Comparison of ENCODE assay signal across 19 mouse cellular contexts in genomic region chr13:57806301-57806700, GRCm38 (mm10).
DNase-seq lines count a peak whose midpoint lies in the region; ATAC-seq and TF ChIP-seq lines count a peak whose summit lies in the region.
"Had no signal": no experiment of that assay in that cellular context is flagged by ENCODE, and none has a peak within 500 bp of the region (broad histone marks: within the 10 kb centered on the region; RNA-seq: fewer than 3 reads in every experiment).

No protein-coding gene starts in this region.

- H3K9me3 ChIP-seq in kidney, embryonic 16.5 days (ENCODE audit: low read length) = no peaks in the 10 kb centered on the region
- H3K9me3 ChIP-seq: embryonic facial prominence, embryonic 15.5 days; forebrain, embryonic 10.5 days; limb, embryonic 10.5 days; liver, embryonic 12.5 days had no signal

- no peak overlapping the region for H3K4me2 ChIP-seq in kidney, embryonic 16.5 days (replicated peaks; ENCODE audit: low read depth, low read length)
- H3K4me2 ChIP-seq: embryonic facial prominence, embryonic 15.5 days; liver, embryonic 12.5 days; lung, embryonic 14.5 days had no signal

- H3K9ac ChIP-seq in kidney, embryonic 16.5 days (replicated peaks; ENCODE audit: low read length) = no peak overlapping the region
- H3K9ac ChIP-seq: embryonic facial prominence, embryonic 15.5 days; liver, embryonic 12.5 days; lung, embryonic 14.5 days had no signal

- H3K36me3 ChIP-seq in kidney, embryonic 16.5 days (ENCODE audit: insufficient read depth, low read length) = no peaks in the 10 kb centered on the region
- H3K36me3 ChIP-seq: embryonic facial prominence, embryonic 15.5 days; forebrain, embryonic 10.5 days; limb, embryonic 10.5 days; liver, embryonic 12.5 days had no signal

- no peak overlapping the region for H3K4me3 ChIP-seq in kidney, embryonic 16.5 days (ENCODE audit: low read length)
- H3K4me3 ChIP-seq: embryonic facial prominence, embryonic 15.5 days; forebrain, embryonic 10.5 days; limb, embryonic 10.5 days; liver, embryonic 12.5 days had no signal

- WGBS in kidney, embryonic 16.5 days = 75% methylated on average over 6 of the region's 6 CpGs

- DNase-seq in kidney, adult 8-10 months = peak; percentile 13 to 26
- DNase-seq in brain, embryonic 14.5 days (ENCODE audit: low read depth) = peak; percentile 49
- DNase-seq in cerebellum, adult 18-20 months = peak; percentile 91 to 95
- DNase-seq in cerebellum, postnatal 36 days = peak; percentile 87 to 91
- no peak for DNase-seq in layer of hippocampus, adult 8-10 months (ENCODE audit: low spot score in 2 of 2)
- DNase-seq: embryo, embryonic 11 days; gastrocnemius, postnatal 10 days; kidney, postnatal 14 days; lung, embryonic 14.5 days; midbrain, embryonic 14.5 days; right cerebral cortex, postnatal 25 days had no signal

- H3K27ac ChIP-seq in kidney, embryonic 16.5 days (ENCODE audit: low read length) = no peak overlapping the region
- H3K27ac ChIP-seq: embryonic facial prominence, embryonic 15.5 days; forebrain, embryonic 10.5 days; limb, embryonic 10.5 days; liver, embryonic 12.5 days had no signal

- TF ChIP-seq POLR2A in brain, embryonic 14.5 days (IDR thresholded peaks at IDR 0.05; ENCODE audit: borderline replicate concordance, extremely low read depth, insufficient read depth, insufficient read length, poor library complexity, severe bottlenecking) = no peak

- ATAC-seq in kidney, embryonic 16.5 days (ENCODE audit: low FRiP score, low TSS enrichment) = no peak
- ATAC-seq in monocyte, adult 5-6 weeks (replicated peaks; ENCODE audit: insufficient number of reproducible peaks, low FRiP score, low TSS enrichment, poor library complexity, severe bottlenecking) = no peak
- ATAC-seq: activated CD4-positive, CD25-positive, alpha-beta regulatory T cell, adult 4 months; liver, embryonic 12.5 days; Patski had no signal

- TF ChIP-seq CTCF in brain, embryonic 14.5 days (IDR thresholded peaks at IDR 0.05; ENCODE audit: borderline replicate concordance, extremely low read depth, insufficient read depth, insufficient read length) = no peak

- H3K4me1 ChIP-seq in kidney, embryonic 16.5 days (ENCODE audit: insufficient read depth, low read length) = peaks cover 10% of the 10 kb centered on the region; the same call in 1 of the 2 replicates
- H3K4me1 ChIP-seq: embryonic facial prominence, embryonic 15.5 days had no signal

- 0 out of 2 replicates have a peak, but pooled peaks cover 6% of the 10 kb centered on the region for H3K27me3 ChIP-seq in kidney, embryonic 16.5 days (ENCODE audit: insufficient read depth, low read length)
- H3K27me3 ChIP-seq: embryonic facial prominence, embryonic 15.5 days; liver, embryonic 12.5 days; Patski had no signal

Comparison
In these comparisons a context has a peak if more than half of its experiments do, and no peak if none do; other contexts are left out.
1. DNase-seq: peak in kidney, adult 8-10 months (2 of 2), brain, embryonic 14.5 days (single experiment), cerebellum, adult 18-20 months (2 of 2) and cerebellum, postnatal 36 days (2 of 2); none in layer of hippocampus, adult 8-10 months (0 of 2).